Mouse (Mus musculus) testis, adult 2 months (tissue): ENCODE data around the gene Mrm3.

Experiments
- CTCF ChIP-seq: fragments of 200-500 bp; IDR thresholded peaks from 2 replicates; pipeline ENCODE4 v1.5.1; 2012; ENCODE audit warnings: low read depth, mild to moderate bottlenecking, inconsistent platforms, low read length, moderate library complexity; ENCODE audit not compliant: control insufficient read depth, insufficient read depth, insufficient replicate concordance
- POLR2A ChIP-seq: fragments of 200-500 bp; IDR thresholded peaks from 2 replicates; pipeline ENCODE4 v1.6.1; 2012; ENCODE audit warnings: low read depth, mild to moderate bottlenecking, inconsistent platforms, low read length, moderate library complexity; ENCODE audit not compliant: control insufficient read depth

GRCm38 (mm10) chr11:76201761-76202674 lies 41.5 kb upstream of the Mrm3 start:
- TF ChIP-seq CTCF (no peak), POLR2A (no peak)
